Mouse (Mus musculus): ENCODE measurements around the gene Sema4g. TPM values are rescaled to one million over a fixed set of nuclear protein-coding genes. Genes with fewer than 3 reads are reported as not detected.

The Sema4g gene
- polyA plus RNA-seq (2015; fragmentation: Nextera tagmentation; extraction: Ambion mirVana): 16.5 and 16.9 TPM in 2 replicates

DNA sequence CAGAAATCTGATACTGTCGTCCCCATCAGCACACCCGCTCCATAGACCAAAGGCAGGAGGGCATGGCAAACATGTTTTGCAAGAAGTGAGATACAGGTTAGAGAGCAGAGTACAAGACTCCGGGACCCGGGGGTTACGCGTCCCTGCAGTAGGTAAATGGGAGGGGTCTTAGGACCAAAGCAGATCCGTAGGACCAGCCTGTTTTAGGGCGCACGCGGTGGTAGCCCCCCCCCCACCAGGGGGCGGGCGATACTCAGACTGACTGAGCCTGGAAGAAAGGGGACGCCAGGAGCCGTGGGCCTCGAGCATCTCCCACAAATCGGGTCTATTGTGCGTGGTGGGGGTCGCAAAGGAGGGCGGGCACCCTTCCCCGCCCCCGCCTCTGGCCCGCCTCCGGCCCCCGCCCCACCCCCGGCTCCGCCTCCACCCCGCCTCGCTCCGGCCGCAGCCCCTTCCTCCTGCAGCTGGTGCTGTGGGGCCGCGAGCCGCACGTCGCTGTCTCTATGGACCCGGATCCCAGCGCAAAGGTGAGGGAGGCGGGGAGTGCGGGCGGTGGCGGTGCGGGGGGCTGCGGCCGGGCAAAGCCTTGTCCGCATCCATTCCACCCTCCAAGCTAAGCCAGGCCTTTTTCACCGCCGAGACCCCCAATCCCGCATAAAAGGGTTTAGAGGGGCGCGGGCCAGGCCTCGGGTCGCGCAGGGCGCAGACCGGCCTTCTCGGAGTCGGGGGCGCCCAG is at the start of gene Sema4g:
Gene Sema4g, plus strand, starts transcription at position 271 of the 736 bp plus-strand sequence.
- peaks cover 16% of the 10 kb centered on the region for H3K4me1 ChIP-seq (ENCODE audit: control insufficient read depth, insufficient read depth, low read length)
- 0 out of 2 replicates have a peak, but pooled peaks cover 3% of the 10 kb centered on the region for H3K36me3 ChIP-seq (ENCODE audit: control insufficient read depth, insufficient read depth, low read length)
- peak; percentile 87 for ATAC-seq
- H3K9ac ChIP-seq (ENCODE audit: low read depth, low read length): peak within 1 kb of the TSS; percentile 85
- H3K4me3 ChIP-seq (ENCODE audit: low read depth, low read length): peak within 1 kb of the TSS; percentile 63
- H3K27me3 ChIP-seq (ENCODE audit: control insufficient read depth, insufficient read depth, low read depth, low read length): no peaks in the 10 kb centered on the region
- no peaks in the 10 kb centered on the region for H3K9me3 ChIP-seq (replicated peaks; ENCODE audit: control insufficient read depth, low read length, poor library complexity, severe bottlenecking)
- H3K4me2 ChIP-seq (ENCODE audit: low read length): peak within 1 kb of the TSS; percentile 76
- WGBS: under 1% methylated on average over 37 of the region's 58 CpGs
- H3K27ac ChIP-seq (ENCODE audit: low read length): peak within 1 kb of the TSS; percentile 69

DNA sequence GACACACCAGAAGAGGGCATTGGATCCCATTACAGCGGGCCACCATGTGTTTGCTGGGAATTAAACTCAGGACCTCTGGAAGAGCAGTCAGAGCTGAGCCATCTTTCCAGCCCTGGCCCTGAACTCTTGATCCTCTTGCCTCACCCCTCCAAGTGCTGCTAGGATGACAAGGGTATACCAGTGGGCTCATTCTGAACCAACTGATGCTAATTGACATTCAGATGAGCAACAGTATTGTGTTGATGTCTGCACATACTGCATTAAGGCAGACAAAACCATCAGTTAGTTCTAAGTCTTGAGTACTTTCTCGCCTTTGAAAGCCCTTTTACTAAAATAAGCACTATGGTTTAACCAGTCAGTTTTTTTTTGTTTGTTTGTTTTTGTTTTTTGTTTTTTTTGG is 29.3 kb upstream of the Sema4g start:
- WGBS: 99% methylated on average over 2 of the region's 2 CpGs
- Histone ChIP-seq H3K4me1 (ENCODE audit: control insufficient read depth, insufficient read depth, low read length) (no peaks in the 10 kb centered on the region), H3K9ac (ENCODE audit: low read depth, low read length) (no peak overlapping the region), H3K27ac (ENCODE audit: low read length) (no peak overlapping the region), H3K36me3 (ENCODE audit: control insufficient read depth, insufficient read depth, low read length) (peaks cover 37% of the 10 kb centered on the region), H3K27me3 (ENCODE audit: control insufficient read depth, insufficient read depth, low read depth, low read length) (no peaks in the 10 kb centered on the region), H3K4me3 (ENCODE audit: low read depth, low read length) (no peak overlapping the region), H3K9me3 (replicated peaks; ENCODE audit: control insufficient read depth, low read length, poor library complexity, severe bottlenecking) (no peaks in the 10 kb centered on the region), H3K4me2 (ENCODE audit: low read length) (no peak overlapping the region)
- no peak for ATAC-seq

DNA sequence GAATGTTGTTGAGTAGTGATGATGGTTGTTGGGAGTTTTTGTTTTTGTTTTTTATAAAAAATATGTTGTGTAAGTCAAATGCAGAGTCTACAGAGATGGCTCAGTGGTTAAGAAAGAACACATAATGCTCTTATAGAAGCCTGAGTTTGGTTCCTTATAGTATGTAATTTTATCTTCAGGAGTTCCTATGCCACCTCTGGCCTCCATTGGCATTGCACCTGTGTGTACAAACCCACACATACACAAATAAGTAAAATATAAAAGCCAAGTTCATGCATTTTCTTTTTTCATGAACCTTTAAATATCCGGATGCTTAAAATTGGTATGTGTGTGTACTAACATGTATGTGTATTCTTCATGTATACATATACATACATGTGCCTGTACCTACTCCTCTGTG is 22.9 kb upstream of the Sema4g start:
- H3K4me1 ChIP-seq (ENCODE audit: control insufficient read depth, insufficient read depth, low read length): no peaks in the 10 kb centered on the region
- H3K4me3 ChIP-seq (ENCODE audit: low read depth, low read length): no peak overlapping the region
- H3K9ac ChIP-seq (ENCODE audit: low read depth, low read length): no peak overlapping the region
- no peak overlapping the region for H3K27ac ChIP-seq (ENCODE audit: low read length)
- peaks cover 45% of the 10 kb centered on the region for H3K36me3 ChIP-seq (ENCODE audit: control insufficient read depth, insufficient read depth, low read length)
- no peaks in the 10 kb centered on the region for H3K9me3 ChIP-seq (replicated peaks; ENCODE audit: control insufficient read depth, low read length, poor library complexity, severe bottlenecking)
- no peaks in the 10 kb centered on the region for H3K27me3 ChIP-seq (ENCODE audit: control insufficient read depth, insufficient read depth, low read depth, low read length)
- WGBS: 98% methylated on average over 1 of the region's 1 CpGs
- ATAC-seq: no peak
- no peak overlapping the region for H3K4me2 ChIP-seq (ENCODE audit: low read length)

DNA sequence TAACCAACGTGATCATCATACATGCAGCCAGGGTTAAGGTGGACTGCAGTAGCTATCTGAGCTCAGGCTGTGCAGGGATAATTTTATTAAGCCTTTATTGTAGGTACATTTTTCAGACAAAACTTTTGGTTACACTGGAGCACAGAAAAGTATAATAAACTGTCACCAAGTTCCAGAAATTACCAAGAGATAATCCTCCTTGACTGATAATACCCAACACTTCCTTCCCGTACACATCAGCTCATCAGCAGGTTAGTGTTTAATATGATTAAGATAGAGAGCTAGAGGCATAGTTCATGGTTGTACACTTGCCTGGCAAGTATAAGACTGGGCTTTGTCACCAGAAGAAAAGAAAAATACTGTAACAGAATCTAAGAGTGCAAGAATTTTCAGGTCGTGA is 20.6 kb upstream of the Sema4g start:
- ATAC-seq: no peak
- no peaks in the 10 kb centered on the region for H3K27me3 ChIP-seq (ENCODE audit: control insufficient read depth, insufficient read depth, low read depth, low read length)
- H3K36me3 ChIP-seq (ENCODE audit: control insufficient read depth, insufficient read depth, low read length): peaks cover 51% of the 10 kb centered on the region
- no peak overlapping the region for H3K4me3 ChIP-seq (ENCODE audit: low read depth, low read length)
- 88% methylated on average over 3 of the region's 3 CpGs for WGBS
- no peak overlapping the region for H3K9ac ChIP-seq (ENCODE audit: low read depth, low read length)
- no peak overlapping the region for H3K27ac ChIP-seq (ENCODE audit: low read length)
- H3K4me2 ChIP-seq (ENCODE audit: low read length): no peak overlapping the region
- no peaks in the 10 kb centered on the region for H3K9me3 ChIP-seq (replicated peaks; ENCODE audit: control insufficient read depth, low read length, poor library complexity, severe bottlenecking)
- H3K4me1 ChIP-seq (ENCODE audit: control insufficient read depth, insufficient read depth, low read length): no peaks in the 10 kb centered on the region

DNA sequence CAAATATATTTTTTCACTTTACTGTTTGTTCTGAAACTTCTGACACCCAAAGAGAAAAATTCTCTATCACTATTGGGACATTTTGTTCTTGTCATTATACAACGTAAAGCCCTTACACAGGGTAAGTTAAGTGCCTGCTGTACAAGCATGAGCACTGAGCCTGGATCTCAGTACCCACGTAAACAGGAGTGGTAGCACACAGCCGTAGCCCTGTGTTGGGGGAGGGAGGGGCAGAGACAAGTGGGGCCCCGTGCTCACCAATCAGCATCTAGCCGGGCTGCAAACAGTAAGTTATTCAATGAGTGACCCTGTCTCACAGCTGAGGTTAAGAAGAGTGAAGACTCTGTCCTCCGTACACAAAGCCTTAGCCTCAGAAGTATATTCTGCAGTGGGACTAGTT is 12.3 kb upstream of the Sema4g start:
- H3K4me2 ChIP-seq (ENCODE audit: low read length): no peak overlapping the region
- peaks cover 56% of the 10 kb centered on the region for H3K36me3 ChIP-seq (ENCODE audit: control insufficient read depth, insufficient read depth, low read length)
- H3K27me3 ChIP-seq (ENCODE audit: control insufficient read depth, insufficient read depth, low read depth, low read length): no peaks in the 10 kb centered on the region
- no peak overlapping the region for H3K4me3 ChIP-seq (ENCODE audit: low read depth, low read length)
- H3K27ac ChIP-seq (ENCODE audit: low read length): no peak overlapping the region
- no peak overlapping the region for H3K9ac ChIP-seq (ENCODE audit: low read depth, low read length)
- no peaks in the 10 kb centered on the region for H3K9me3 ChIP-seq (replicated peaks; ENCODE audit: control insufficient read depth, low read length, poor library complexity, severe bottlenecking)
- no peak for ATAC-seq
- WGBS: 83% methylated on average over 6 of the region's 6 CpGs
- H3K4me1 ChIP-seq (ENCODE audit: control insufficient read depth, insufficient read depth, low read length): no peaks in the 10 kb centered on the region

DNA sequence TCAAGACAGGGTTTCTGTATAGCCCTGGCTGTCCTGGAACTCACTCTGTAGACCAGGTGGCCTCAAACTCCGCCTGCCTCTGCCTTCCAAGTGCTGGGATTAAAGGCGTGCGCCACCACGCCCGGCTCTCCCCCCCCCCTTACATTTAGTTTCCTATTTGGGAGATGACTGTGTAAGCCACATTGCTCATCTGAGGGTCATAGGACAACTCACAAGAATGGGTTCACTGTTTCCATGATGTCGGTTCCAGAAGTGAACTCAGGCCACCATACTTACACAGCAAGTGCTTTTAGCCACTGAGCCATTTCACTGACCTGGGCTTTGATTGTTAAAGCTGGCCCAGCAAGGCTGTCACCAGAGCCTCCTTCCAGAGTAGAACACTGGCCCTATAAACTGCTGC is 11.8 kb upstream of the Sema4g start:
- H3K36me3 ChIP-seq (ENCODE audit: control insufficient read depth, insufficient read depth, low read length): peaks cover 57% of the 10 kb centered on the region
- no peak overlapping the region for H3K9ac ChIP-seq (ENCODE audit: low read depth, low read length)
- no peak for ATAC-seq

DNA sequence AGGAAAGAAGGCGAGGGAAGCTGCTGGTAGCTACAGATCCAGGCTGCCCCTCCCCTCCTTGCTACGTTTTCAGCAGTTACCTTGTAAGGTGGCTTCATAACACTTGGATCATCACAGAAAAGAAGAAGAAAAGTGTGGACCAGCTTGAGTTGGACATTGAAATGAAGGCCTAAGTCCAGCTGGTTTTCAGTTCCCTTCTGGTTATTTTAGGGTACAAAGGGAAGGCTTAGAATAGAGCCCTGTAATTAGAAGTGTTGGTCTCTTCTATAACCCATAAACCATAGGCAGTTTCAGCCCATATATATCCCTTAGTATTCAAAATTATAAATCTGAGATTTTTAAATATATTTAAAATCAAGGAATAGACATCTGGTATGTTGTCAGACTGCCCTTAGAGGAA is 8.1 kb upstream of the Sema4g start:
- ATAC-seq: no peak
- H3K27ac ChIP-seq (ENCODE audit: low read length): no peak overlapping the region
- H3K27me3 ChIP-seq (ENCODE audit: control insufficient read depth, insufficient read depth, low read depth, low read length): no peaks in the 10 kb centered on the region
- no peaks in the 10 kb centered on the region for H3K4me1 ChIP-seq (ENCODE audit: control insufficient read depth, insufficient read depth, low read length)
- no peak overlapping the region for H3K4me3 ChIP-seq (ENCODE audit: low read depth, low read length)
- no peak overlapping the region for H3K4me2 ChIP-seq (ENCODE audit: low read length)
- 78% methylated on average over 2 of the region's 2 CpGs for WGBS
- H3K36me3 ChIP-seq (ENCODE audit: control insufficient read depth, insufficient read depth, low read length): peaks cover 30% of the 10 kb centered on the region
- no peaks in the 10 kb centered on the region for H3K9me3 ChIP-seq (replicated peaks; ENCODE audit: control insufficient read depth, low read length, poor library complexity, severe bottlenecking)
- no peak overlapping the region for H3K9ac ChIP-seq (ENCODE audit: low read depth, low read length)

More for the DNA sequence above, 11.8 kb upstream of the Sema4g start:
- Histone ChIP-seq H3K4me1 (ENCODE audit: control insufficient read depth, insufficient read depth, low read length) (no peaks in the 10 kb centered on the region), H3K9me3 (replicated peaks; ENCODE audit: control insufficient read depth, low read length, poor library complexity, severe bottlenecking) (no peaks in the 10 kb centered on the region), H3K27ac (ENCODE audit: low read length) (no peak overlapping the region), H3K4me3 (ENCODE audit: low read depth, low read length) (no peak overlapping the region), H3K4me2 (ENCODE audit: low read length) (no peak overlapping the region), H3K27me3 (ENCODE audit: control insufficient read depth, insufficient read depth, low read depth, low read length) (no peaks in the 10 kb centered on the region)
- WGBS: 96% methylated on average over 6 of the region's 6 CpGs

DNA sequence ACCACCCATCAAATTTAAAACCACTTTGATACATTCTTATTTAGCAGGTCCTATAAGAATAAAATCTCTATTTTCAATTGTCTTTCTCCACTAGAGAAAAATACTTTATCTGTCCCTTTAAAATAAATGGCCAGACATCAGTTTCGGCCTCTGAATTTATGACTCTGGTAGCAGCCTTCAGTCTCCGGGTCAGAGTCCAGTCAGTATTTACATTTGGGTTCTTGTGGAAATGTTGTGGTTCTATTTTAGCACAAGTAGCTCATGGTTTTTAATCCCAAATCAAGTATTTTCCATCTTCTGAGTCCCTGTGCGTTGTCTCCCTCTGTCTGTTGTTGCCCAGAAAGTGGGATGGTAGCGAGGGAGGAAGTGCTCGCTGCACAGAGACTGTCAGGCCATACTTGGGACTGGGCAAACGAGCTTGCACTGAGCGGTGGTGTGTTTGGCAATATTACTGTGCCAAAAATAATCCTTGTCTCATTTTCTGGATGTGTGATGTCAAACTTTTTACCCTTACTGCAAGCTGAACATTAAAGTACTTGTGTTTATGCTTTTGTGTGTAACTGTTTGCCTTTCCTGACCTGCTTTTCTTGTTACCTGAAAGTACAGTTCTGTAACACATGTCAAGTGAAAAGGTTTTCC is 6.3 kb upstream of the Sema4g start:
- no peaks in the 10 kb centered on the region for H3K9me3 ChIP-seq (replicated peaks; ENCODE audit: control insufficient read depth, low read length, poor library complexity, severe bottlenecking)
- H3K9ac ChIP-seq (ENCODE audit: low read depth, low read length): no peak overlapping the region
- no peak overlapping the region for H3K4me3 ChIP-seq (ENCODE audit: low read depth, low read length)
- peaks cover 18% of the 10 kb centered on the region for H3K36me3 ChIP-seq (ENCODE audit: control insufficient read depth, insufficient read depth, low read length)
- H3K4me2 ChIP-seq (ENCODE audit: low read length): no peak overlapping the region
- no peaks in the 10 kb centered on the region for H3K4me1 ChIP-seq (ENCODE audit: control insufficient read depth, insufficient read depth, low read length)
- no peak overlapping the region for H3K27ac ChIP-seq (ENCODE audit: low read length)
- 83% methylated on average over 7 of the region's 7 CpGs for WGBS
- no peaks in the 10 kb centered on the region for H3K27me3 ChIP-seq (ENCODE audit: control insufficient read depth, insufficient read depth, low read depth, low read length)
- no peak for ATAC-seq

DNA sequence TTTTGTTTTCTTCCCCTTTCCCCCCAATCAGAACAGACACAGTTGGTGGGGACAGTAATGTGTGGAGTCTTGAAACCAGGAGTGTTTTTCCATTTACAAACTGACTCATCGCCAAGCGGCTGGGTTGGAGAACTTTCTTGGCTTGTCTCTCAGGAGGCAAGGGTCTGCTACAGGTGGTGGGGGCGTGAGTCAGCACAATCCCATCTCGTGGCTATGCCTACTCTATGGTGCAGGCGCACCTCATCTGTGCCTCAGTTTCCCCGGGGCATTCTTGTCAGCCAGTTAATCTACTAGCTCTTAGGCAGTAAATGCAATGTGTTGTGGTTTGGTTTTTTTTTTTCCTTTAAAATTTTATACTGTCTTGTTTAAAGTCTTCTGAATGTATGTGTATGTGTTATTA is 5.5 kb upstream of the Sema4g start:
- no peak overlapping the region for H3K4me2 ChIP-seq (ENCODE audit: low read length)

More for the DNA sequence above, 5.5 kb upstream of the Sema4g start:
- Histone ChIP-seq H3K27me3 (ENCODE audit: control insufficient read depth, insufficient read depth, low read depth, low read length) (no peaks in the 10 kb centered on the region), H3K9me3 (replicated peaks; ENCODE audit: control insufficient read depth, low read length, poor library complexity, severe bottlenecking) (no peaks in the 10 kb centered on the region), H3K9ac (ENCODE audit: low read depth, low read length) (no peak overlapping the region), H3K4me3 (ENCODE audit: low read depth, low read length) (no peak overlapping the region), H3K4me1 (ENCODE audit: control insufficient read depth, insufficient read depth, low read length) (peaks cover 4% of the 10 kb centered on the region; the same call in 1 of the 2 replicates), H3K36me3 (ENCODE audit: control insufficient read depth, insufficient read depth, low read length) (peaks cover 13% of the 10 kb centered on the region), H3K27ac (ENCODE audit: low read length) (no peak overlapping the region)
- ATAC-seq: no peak
- 91% methylated on average over 6 of the region's 6 CpGs for WGBS

Measured in midbrain, embryonic 16.5 days (tissue).